Mouse (Mus musculus): Measurements from ENCODE around the gene Rassf3.

The Rassf3 gene

GRCm38 (mm10) chr10:121429981-121430682, 46.0 kb downstream of the Rassf3 start:
- no peak for DNase-seq (ENCODE audit: low spot score in 2 of 2)

GRCm38 (mm10) chr10:121429581-121429980, 46.6 kb downstream of the Rassf3 start:
- DNase-seq (ENCODE audit: low spot score in 2 of 2), result peak in 1 of 2 experiments; percentile 9

GRCm38 (mm10) chr10:121429089-121429488, 47.1 kb downstream of the Rassf3 start:
- DNase-seq (ENCODE audit: low spot score in 2 of 2), result no peak

GRCm38 (mm10) chr10:121428011-121428711, 48.0 kb downstream of the Rassf3 start:
- DNase-seq (ENCODE audit: low spot score in 2 of 2), result no peak

- DNase-seq (ENCODE audit: low spot score in 2 of 2), result peak; percentile 16 to 54
Observed at GRCm38 (mm10) chr10:121427136-121427535, 49.0 kb downstream of the Rassf3 start.

GRCm38 (mm10) chr10:121426458-121427070, 49.6 kb downstream of the Rassf3 start:
- DNase-seq (ENCODE audit: low spot score in 2 of 2), result no peak

GRCm38 (mm10) chr10:121425506-121426025, 50.6 kb downstream of the Rassf3 start:
- no peak for DNase-seq (ENCODE audit: low spot score in 2 of 2)

GRCm38 (mm10) chr10:121425079-121425478, 51.1 kb downstream of the Rassf3 start:
- DNase-seq (ENCODE audit: low spot score in 2 of 2), result no peak

GRCm38 (mm10) chr10:121424455-121424854, 51.7 kb downstream of the Rassf3 start:
- no peak for DNase-seq (ENCODE audit: low spot score in 2 of 2)

GRCm38 (mm10) chr10:121423541-121424349, 52.4 kb downstream of the Rassf3 start:
- peak in 1 of 2 experiments; percentile 46 for DNase-seq (ENCODE audit: low spot score in 2 of 2)

- no peak for DNase-seq (ENCODE audit: low spot score in 2 of 2)
Observed at GRCm38 (mm10) chr10:121422294-121422693, 53.9 kb downstream of the Rassf3 start.

- no peak for DNase-seq (ENCODE audit: low spot score in 2 of 2)
Observed at GRCm38 (mm10) chr10:121421657-121422290, 54.4 kb downstream of the Rassf3 start.

- DNase-seq (ENCODE audit: low spot score in 2 of 2), result no peak
Observed at GRCm38 (mm10) chr10:121421023-121421422, 55.1 kb downstream of the Rassf3 start.

- peak in 1 of 2 experiments; percentile 70 for DNase-seq (ENCODE audit: low spot score in 2 of 2)
Observed at GRCm38 (mm10) chr10:121419640-121420470, 56.3 kb downstream of the Rassf3 start.

GRCm38 (mm10) chr10:121418835-121419234, 57.3 kb downstream of the Rassf3 start:
- DNase-seq (ENCODE audit: low spot score in 2 of 2), result no peak

GRCm38 (mm10) chr10:121414127-121414526, 62.0 kb downstream of the Rassf3 start:
- DNase-seq (ENCODE audit: low spot score in 2 of 2), result no peak

GRCm38 (mm10) chr10:121412824-121413223, 63.3 kb downstream of the Rassf3 start:
- DNase-seq (ENCODE audit: low spot score in 2 of 2), result no peak

- no peak for DNase-seq (ENCODE audit: low spot score in 2 of 2)
Observed at GRCm38 (mm10) chr10:121411721-121412455, 64.3 kb downstream of the Rassf3 start.

GRCm38 (mm10) chr10:121409717-121410116, 66.4 kb downstream of the Rassf3 start:
- DNase-seq (ENCODE audit: low spot score in 2 of 2), result peak in 1 of 2 experiments; percentile 46
